Mouse (Mus musculus): ENCODE results near the gene Ppfia4.

Ppfia4 gene

DNA sequence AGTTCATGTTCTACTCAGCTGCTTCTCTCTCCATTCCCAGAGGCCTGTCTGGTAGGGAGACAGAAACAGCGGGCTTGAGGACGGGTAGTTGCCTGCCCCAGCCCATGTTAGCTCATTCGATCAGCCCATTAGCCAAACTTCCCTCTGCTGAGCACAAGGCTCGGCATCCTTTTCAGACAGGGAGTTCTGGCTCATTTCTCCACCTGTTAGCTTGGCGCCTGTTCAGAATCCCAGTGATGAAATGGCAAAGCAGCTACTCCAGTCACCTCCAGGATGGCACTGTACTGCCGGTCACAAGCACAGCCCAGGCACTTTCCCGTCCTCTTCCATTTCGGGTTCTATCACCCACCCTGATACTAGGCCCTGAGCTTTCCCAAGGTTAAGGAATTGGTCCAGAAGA lies 35.5 kb downstream of the Ppfia4 start:
- peak; percentile 96 for DNase-seq

DNA sequence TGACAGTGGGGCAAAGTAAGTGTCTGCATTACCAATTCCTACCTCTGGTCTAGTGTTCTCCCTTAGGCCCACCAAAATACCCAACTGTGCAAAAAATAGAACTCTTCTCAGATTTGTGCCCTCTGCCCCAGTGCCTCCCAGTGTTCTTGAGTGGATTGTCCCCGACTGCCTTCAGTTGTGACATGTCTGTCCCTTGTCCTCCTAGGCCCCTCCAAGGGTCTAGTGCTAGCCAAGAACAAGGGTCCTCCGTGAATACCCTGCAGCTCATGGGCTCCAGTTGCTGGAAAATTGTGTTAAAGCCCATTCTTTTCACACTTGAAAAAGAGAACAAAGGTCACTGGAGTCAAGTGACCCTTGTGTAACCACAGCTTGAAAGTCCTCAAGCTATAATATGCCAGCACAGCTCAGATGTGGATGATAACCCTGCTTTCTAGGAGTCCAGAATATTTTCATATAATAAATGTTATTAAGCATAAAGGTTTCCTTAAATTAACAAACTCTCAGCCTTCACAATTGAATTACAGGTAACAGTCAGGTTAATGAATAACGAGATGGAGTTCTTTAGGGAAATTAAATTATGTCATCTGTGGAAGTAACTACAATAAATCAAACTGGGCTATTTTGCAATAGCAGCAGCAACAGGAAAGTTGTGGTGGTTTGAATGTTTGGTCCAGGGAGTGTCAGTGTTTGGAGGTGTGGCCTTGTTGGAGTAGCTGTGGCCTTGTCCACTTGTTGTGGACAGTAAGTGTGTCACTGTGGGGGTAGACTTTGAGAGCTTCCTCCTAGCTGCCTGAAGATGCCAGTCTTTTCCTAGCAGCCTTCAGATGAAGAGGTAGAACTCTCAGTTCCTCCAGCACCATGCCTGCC lies 38.8 kb downstream of the Ppfia4 start:
- DNase-seq = no peak

DNA sequence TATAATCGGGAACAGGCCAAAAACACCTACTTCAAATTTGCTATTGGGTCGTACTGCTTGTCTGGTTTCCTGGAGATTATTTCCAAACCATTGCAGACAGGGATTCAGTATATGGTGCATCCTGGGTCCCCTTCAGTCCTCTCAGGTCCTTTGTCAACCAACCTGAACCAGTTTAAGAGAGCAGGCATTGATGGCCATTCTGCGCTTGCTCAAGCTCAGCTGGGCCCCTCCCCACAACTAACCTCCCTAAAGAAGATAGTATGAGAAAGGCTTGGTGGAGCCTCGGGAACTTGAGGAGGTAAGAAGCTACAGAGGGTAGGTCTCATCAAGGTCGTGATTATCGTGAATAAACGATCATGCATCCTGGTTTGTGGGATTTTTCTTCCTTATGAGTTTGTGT lies 39.5 kb downstream of the Ppfia4 start:
- no peak for DNase-seq

DNA sequence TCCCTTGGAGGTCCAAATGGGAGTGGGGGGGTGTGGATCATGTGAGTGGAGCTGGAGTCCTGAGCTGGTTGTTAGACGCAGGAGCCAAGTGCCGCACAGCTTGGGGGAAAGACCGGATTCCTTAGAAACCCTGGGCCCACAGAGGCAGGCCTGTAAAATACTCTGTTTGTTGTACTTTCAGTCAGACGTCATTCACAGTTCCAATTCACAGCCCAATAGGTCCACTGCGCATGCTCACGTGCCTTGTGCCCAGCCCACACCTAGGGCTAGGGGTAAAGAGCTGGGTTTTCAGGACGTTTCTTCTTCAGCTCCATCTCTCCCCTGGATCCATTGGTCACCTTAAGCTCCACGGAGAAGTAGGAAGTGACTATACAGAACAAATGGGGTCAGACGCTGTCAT lies 40.1 kb downstream of the Ppfia4 start:
- no peak for DNase-seq

DNA sequence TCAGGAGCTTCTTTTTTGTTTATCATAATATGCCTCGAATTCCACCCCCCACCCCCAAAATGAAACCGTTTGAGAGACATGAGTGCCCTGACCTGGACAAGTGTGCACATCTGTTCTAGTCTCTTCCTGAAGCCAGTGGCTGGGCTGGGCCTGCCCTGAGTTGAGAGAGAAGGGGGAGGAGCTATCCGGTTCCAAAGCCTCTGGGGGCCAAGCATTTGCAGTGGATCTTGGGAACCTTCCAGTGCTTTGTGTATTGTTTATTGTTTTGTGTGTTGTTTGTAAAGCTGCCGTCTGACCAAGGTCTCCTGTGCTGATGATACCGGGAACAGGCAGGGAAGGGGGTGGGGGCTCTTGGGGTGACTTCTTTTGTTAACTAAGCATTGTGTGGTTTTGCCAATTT lies 40.7 kb downstream of the Ppfia4 start:
- no peak for DNase-seq

DNA sequence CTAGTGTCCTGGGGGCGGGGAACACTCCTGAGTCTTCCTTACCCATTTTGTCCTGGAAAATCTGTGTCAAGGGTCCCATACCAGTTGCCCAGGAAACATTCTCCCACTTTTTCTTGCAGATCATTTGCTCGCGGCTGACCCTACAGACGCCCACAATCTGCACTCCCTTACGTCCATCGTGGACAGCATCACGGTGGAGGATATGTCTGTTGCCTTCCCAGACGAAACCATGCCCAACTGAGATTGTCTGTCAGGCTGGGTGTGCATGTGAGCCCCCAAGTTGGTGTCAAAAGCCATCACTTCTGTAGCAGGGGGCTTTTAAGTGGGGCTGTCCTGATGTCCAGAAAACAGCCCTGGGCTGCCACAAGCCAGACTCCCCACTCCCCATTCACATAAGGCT lies 41.2 kb downstream of the Ppfia4 start:
- DNase-seq = no peak

DNA sequence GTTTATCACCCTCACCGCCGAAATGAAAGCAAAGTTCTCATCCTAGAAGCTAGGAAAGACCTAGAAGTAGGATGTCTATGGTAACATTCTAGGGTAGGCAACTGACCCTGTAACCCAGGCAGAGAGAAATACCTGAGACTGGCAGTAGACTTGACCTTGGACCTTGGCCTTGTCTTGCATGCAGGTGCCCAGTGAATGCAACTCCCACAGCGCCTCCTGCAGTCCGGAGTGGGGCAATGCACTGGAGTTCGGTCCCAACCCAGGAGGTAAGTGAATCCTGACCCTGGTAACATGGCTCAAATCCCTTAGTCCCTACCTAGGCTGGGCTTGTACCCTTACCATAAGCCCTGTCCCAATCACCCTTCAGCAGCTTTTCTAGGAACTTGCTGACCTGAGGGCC lies 41.8 kb downstream of the Ppfia4 start:
- DNase-seq = peak; percentile 74

DNA sequence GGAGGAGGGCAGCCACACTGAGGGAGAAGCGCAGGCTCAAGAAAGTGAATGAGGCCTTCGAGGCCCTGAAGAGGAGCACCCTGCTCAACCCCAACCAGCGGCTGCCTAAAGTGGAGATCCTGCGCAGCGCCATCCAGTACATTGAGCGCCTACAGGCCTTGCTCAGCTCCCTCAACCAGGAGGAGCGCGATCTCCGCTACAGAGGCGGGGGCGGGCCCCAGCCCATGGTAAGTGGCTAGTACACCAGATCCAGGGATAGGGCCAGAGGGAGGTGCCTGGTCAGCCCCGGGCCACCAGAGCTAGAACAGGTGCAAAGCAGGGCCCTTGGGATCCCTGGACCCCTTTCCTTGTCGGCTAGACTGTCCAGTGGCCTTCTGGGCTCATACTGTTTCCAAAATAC lies 42.4 kb downstream of the Ppfia4 start:
- no peak for DNase-seq

DNA sequence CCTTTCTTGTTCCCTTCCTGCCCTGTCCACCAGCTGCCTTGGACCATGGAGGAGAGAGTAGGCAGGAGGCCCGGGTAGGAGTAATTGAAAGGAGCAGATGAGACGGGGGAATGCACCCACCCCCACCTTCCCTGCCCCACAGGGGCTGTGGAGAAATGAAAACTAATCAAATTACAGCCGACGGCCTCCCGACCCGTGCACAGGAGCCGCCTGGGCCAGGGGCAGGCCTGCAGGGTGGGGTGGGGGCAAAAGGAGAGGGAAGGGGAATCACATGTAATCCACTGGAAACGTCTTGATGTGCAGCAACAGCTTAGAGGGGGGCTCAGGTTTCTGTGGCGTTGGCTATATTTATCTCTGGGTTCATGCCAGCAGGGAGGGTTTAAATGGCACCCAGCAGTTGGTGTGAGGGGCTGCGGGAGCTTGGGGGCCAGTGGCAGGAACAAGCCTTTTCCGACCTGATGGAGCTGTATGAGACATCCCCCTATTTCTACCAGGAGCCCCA lies 43.1 kb downstream of the Ppfia4 start, which contains the start of gene Myog:
TSS of gene Myog (plus strand) at position 392 of the 502 bp plus-strand sequence.
- no peak for DNase-seq

DNA sequence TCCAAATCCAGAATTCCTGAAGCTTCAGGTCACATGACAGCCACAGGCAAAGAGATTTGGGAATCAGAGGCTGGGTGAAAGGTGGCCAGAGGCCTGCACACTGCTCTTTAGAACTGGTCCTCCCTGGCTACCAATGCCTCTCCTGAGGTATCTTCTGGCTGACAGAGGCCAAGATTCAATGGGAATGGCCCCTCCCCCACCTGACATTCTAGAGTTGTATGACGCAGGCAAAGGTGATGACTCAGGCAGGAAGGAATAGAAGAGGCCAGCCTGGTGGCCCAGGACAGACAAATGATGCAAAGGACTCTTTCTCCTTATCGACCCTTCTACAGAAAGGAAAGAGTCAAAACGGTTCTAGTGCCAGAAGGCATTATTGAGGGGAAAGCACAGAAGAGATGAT lies 44.5 kb downstream of the Ppfia4 start:
- DNase-seq = no peak

DNA sequence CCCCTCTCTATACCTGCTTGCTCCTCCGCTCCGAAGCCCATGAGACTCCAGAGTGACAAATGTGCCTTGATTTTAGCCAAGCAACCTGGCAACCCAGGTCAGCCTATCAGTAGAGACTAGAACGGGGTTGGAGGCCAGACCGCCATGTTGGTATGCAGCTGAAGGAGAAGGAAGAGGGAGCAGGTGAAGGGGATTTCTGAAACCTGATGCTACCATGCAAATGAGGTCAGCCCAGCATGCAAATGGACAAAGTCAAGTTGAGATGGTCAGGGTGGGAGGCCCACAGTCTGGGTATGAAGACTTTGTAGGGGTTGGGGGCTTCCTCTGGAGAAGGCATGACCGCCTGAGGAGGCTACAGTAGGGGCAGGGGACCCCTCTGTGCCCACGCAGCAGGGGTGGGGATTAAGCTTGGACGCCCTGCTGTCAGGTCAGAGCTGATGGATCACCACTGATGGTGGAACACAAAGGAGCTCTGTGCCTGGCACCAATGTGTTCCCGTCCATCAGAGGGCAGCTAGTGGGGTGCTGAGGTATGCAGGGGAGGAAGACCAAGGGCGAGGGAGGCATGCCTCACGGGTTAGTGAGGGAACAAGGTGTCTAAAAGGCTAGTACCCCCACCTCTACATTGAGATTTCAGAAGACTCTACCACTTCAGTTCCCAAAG lies 47.1 kb downstream of the Ppfia4 start:
- DNase-seq = no peak

DNA sequence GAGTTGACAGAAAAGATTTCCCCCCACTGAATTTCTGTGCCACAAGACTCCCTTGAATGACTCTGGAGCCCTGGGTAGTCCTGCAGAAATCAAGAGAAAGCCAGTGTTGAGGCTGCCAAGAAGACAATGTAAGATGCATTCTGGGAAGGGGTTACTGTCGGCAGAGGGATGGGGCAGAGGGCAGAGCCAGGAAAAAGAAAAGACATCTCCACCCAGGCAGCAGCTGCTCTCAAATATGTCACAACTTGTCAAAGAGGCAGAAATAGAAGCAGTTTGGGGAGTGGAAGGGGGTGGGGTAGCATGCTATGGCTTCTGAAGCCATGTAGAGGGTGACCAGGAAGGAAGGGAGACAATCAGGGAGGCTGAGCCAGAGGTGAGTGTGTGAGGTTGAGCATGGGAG lies 49.6 kb downstream of the Ppfia4 start:
- DNase-seq = no peak

DNA sequence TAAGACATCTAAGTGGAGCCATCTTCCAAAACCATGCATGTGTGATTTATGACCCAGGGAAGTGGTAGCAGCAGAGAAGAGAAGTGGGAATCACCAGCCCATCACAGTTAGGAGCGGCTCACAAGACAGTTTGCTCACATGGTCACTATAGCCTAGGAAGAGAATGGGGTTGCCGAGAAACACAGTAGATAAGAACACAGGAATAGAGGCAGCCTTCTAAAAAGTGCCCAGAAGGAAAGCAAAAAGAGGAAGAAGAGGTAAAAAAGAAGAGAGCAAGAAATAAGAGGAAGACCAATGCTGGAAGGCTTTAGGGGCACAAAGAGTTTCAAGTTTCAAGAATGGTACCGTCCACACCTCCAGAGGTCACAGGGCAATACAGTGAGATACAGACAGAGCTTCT lies 50.4 kb downstream of the Ppfia4 start:
- DNase-seq = no peak

DNA sequence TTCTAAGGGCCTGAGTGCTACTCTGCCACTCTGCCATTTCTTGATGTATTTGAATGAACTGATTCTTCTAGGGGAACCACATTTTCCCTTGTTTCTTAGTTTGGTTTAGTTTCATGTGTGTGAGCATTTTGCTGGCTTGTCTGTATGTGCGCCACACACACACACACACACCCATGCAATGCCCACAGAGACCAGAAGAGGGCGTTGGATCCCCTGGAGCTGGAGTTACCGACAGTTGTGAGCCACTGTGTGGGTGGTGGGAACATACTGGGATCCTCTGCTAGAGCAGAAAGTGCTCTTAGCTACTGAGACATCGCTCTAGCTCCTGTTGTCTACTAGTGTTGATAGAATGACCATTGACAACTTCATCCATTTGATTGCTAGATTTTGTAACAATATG lies 51.2 kb downstream of the Ppfia4 start:
- DNase-seq = no peak

DNA sequence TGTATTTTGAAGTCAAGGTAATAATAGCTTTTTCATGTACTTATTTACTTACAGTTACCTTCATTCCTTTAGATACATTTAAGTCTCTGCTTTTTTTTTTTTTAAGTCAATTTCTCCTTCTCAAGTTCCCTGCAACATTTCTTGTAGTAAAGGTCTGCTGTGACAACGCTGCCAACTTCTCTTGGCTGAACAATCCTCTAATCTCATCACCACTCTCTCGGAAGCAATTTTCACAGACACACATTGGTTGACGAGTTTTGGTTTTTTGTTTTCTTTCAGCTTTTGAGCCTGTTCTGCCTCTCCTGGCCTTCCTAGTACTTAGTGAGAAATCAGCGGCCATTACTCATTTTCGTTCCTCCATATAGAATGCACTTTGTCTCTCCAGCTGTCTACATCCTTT lies 52.6 kb downstream of the Ppfia4 start:
- no peak for DNase-seq

DNA sequence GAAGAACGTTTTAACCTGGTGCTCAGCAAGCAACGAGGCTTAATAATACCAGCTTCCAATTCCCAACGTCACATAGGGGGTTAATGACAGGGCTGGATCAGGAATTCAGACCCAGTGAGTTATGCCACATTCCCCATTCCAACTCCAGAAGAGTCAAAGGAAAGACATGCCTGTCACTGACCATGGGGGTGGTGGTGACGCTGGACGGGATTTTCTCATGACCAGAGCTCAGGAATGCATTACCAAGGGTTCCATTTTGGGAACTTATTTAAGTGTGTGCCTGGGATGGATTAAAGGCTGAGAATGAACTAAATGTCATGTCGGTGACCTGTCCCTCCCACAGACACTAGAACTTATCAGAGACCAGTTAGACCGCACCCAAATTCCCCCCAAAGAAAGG lies 55.9 kb downstream of the Ppfia4 start:
- no peak for DNase-seq

DNA sequence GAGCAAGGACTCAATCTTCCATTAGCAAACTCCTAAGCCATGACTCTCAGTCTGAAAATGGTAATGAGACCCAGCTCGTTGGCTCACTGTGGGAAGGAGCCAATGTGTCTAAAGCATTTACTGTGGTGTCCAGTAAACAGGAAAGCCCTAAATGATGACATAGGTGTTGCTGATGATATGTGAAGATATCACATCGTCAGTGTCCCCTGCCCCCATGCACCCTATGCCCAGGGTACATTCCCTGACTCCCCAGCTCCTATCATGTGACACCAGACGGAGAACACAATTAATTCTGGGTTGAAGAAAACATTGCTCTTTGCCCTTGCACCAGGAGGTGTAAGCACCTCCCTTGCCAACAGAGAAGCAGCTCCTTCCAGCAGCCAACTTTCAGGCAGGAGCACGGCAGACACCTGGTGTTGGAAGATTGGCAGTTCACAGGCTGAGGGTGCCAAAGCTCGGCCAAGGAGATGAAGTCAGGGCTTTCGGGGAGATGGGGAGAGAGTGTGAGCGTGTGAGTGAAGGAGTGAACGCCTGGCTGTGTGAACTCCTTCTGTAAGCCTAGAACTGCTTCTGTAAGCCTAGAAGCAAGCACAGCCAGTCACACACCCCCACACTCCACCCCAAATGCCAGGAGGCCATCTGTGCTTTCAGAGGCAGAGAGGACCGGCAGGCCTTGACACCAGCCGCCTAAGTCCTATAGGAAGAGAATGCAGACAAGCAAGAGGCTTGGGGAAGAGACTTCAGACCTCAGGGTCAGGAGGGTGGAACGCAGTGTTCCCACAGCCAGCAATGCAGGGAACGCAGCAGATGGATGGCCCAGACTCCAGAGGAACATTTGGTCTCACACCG lies 56.9 kb downstream of the Ppfia4 start:
- peak; percentile 92 for DNase-seq

DNA sequence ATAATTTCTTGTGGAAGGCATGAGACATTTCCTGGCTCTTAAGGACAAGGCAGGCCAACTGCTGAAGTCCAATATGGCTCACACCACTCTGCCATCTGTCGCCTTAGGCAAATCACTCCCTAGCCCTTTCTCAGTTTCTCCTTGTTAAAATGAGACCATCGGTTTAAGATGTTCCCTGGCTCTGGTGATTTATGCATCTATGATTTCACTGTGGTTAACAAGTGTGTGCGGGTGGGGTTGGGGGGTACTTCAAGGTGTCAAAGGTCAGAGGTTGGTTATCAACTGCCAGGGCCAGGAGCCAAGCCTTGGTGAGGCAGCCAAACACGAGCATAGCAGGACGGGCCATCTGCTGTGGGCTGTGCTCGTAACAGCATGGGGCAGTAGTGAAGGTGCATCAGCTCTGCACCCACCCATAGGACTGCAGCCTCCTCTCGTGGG lies 58.2 kb downstream of the Ppfia4 start:
- DNase-seq = peak; percentile 92

DNA sequence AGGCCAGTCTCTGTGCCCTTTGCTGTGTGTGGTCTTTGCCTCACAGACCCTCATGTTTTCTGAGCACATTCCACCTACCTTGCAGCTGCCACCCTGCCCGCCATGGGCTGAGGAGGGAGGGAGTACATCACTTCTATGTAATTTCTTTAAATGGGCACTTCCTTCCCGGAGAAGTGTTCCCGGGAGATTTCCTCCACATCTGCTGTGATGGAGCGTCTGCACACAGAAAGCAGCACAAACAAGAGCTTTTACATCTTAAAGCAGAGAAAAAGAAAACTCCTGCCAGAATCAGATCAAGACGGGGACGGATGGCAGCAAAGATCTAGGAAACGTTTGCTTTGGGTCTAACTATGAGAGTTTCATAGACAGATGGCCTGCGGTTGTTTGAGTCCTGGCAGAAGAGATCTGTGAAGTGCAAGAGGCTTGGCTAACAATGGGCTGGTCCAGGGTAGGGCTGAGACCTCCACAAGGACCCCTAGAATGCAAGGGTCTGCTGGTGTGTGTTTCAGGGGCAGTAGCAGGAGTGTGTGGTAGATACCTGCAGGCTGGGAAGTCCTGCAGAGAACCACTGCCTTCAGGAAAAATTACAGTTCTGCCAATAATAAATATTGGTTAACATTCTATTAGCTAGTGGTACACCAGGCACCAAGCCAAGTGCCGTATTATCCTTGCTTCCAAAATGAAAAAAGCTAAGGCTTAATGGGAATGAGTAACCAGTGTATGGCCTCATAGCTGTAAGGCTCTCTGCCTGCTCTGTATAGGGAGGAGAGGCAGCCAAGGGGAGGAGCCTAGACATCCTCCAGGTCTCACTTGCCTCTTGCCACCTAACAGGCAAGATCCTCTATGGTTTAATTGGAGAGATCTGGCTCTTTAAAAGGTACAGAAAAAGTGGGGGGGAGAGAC lies 59.0 kb downstream of the Ppfia4 start:
- peak; percentile 88 for DNase-seq

DNA sequence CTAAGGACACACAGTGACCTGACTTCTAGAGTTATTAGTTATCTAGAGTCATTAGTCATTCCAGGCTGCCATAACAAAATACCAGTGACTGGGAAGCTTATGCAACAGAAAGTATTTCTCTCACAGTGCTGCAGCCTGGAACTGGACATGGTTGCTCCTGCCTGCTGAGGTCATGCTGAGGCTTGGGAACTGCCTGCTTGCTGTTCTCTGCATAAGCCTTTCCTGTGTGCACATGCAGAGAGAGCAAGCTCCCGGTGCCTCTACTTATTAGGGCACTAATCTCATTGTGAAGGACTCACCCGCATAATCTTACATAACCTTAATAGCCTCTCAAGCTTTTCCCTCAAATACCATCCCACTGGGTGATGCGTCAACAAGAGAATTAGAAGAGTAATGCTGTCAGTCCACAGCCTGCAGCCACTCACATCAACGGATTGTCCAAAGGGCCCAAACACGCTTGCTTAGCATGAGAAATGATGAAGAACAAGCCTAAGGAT lies 59.9 kb downstream of the Ppfia4 start:
- DNase-seq = peak; percentile 58

DNA sequence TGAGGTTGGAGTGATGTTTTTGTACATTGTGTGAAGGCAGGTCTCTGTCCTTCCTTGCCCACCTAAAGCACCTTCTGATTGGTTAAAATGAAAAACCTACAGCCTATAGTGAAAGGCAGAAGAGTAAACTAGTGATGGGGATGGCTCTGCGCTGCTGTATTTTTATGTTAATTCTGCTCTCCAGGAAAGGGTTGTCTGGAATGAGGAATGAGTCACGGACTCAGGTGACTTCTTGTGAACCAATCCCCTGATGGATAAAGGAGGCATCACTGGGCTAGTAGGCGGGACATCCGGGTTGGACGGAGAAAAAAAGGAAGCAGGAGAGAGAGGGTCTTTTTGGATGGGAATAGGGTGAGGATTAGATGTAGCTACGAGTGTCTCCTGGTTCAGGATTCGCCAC lies 62.7 kb downstream of the Ppfia4 start:
- DNase-seq = no peak

DNA sequence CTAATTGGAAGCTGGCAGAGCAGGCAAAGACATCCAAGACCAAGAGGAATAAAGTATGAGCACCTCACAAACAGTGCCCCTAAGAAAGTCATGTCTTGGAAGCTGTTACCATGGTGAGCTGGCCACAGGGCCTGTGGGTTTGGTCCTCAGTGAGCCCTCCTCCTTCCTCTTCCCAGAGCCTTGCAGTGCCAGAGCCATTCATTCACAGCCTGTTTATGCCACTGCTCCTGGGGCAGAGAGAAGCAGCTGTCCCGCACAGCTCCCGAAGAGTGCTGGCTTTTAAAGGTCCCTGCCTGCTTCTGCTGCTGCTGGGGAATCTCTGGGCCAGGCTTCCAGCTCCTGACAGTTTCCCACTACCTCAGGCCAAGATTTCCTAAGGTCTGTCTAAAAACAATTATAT lies 66.9 kb downstream of the Ppfia4 start:
- no peak for DNase-seq
